Mouse (Mus musculus): ENCODE measurements around the gene Fancd2. TPM values are rescaled to one million over a fixed set of nuclear protein-coding genes. Genes with fewer than 3 reads are reported as not detected.

Gene Fancd2
- 4.3 and 4.7 TPM in 2 replicates for polyA plus RNA-seq (2015; fragmentation: Nextera tagmentation; extraction: Ambion mirVana)

DNA sequence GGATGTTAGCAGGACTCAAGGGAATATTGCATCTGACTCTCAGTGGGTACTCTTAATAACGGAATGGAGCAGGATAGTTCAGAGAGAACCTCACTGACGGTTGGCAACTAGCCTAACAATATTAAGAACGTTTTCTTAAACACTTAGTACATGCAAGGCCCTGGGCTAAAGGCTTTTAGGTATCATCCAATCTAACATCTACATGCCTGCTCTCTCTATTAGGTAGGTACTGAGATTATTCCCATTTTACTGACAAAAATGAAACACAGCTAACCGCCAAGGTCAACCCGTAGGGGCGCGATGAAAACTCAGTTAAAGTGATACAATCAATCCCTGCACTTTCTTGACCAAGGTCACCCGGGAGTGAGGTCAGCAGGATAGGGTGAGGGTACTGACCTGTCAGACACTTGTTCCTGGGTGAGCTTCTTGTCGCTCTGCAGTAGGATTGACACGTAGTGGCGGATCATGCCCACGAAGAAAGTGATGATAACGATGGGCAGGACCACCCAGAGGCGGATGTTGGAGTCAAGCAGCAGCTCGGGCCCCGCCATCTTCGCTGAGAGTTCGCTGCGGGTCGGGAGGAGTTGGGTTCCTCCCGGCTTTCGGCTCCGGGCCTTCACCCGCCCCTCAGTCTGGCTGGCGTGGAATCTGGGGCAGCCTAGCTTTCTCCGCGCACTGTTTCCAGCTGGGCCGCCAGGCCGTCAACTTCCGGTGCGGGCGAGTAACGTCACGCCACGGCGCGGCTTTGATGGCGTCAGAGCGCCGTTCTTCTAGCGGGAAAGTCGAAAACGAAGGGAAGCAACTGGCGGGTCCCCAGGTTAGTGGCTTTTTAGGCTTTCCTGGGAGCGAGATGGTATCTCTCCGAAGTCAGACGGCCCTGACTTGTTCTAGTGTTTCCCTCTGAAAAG, at the start of gene Fancd2, which contains the start of gene Emc3:
Fancd2 (plus strand) TSS at position 751 of the 908 bp plus-strand sequence.
Emc3 (minus strand) TSS at position 721 of the 908 bp plus-strand sequence.
- Histone ChIP-seq H3K9me3 (ENCODE audit: control insufficient read depth, low read length) (no peaks in the 10 kb centered on the region), H3K36me3 (ENCODE audit: control insufficient read depth, insufficient read depth) (no peaks in the 10 kb centered on the region), H3K4me1 (replicated peaks; ENCODE audit: control insufficient read depth, insufficient read depth, low read length) (peaks cover 15% of the 10 kb centered on the region), H3K4me3 (replicated peaks; ENCODE audit: low read length) (peak within 1 kb of the TSS; percentile 95), H3K27ac (ENCODE audit: low read length) (peak within 1 kb of the TSS; percentile 68), H3K27me3 (replicated peaks; ENCODE audit: control insufficient read depth, insufficient read depth, low read length) (no peaks in the 10 kb centered on the region), H3K9ac (replicated peaks; ENCODE audit: low read depth, low read length) (peak within 1 kb of the TSS; percentile 85), H3K4me2 (ENCODE audit: low read length) (peak within 1 kb of the TSS; percentile 71)
- ATAC-seq = peak; percentile 96
- WGBS = under 1% methylated on average over 47 of the region's 47 CpGs

DNA sequence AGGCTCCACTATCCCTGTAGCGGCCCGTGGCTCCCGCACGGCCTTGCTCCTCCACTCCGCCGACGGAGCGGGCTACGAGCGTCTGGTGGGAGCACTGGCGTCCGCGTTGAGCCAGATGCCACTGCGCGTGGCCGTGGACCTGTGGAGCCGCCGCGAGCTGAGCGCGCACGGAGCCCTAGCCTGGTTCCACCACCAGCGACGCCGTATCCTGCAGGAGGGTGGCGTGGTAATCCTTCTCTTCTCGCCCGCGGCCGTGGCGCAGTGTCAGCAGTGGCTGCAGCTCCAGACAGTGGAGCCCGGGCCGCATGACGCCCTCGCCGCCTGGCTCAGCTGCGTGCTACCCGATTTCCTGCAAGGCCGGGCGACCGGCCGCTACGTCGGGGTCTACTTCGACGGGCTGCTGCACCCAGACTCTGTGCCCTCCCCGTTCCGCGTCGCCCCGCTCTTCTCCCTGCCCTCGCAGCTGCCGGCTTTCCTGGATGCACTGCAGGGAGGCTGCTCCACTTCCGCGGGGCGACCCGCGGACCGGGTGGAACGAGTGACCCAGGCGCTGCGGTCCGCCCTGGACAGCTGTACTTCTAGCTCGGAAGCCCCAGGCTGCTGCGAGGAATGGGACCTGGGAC, 48.9 kb upstream of the Fancd2 start:
- Histone ChIP-seq H3K4me3 (replicated peaks; ENCODE audit: low read length) (peak overlapping the region; percentile 70), H3K27me3 (replicated peaks; ENCODE audit: control insufficient read depth, insufficient read depth, low read length) (no peaks in the 10 kb centered on the region), H3K9ac (replicated peaks; ENCODE audit: low read depth, low read length) (peak overlapping the region; percentile 76), H3K4me1 (replicated peaks; ENCODE audit: control insufficient read depth, insufficient read depth, low read length) (peaks cover 24% of the 10 kb centered on the region), H3K27ac (ENCODE audit: low read length) (peak overlapping the region; percentile 79), H3K9me3 (ENCODE audit: control insufficient read depth, low read length) (no peaks in the 10 kb centered on the region), H3K4me2 (ENCODE audit: low read length) (peak overlapping the region; percentile 73), H3K36me3 (ENCODE audit: control insufficient read depth, insufficient read depth) (no peaks in the 10 kb centered on the region)
- peak; percentile 62 for ATAC-seq
- under 1% methylated on average over 62 of the region's 65 CpGs for WGBS

DNA sequence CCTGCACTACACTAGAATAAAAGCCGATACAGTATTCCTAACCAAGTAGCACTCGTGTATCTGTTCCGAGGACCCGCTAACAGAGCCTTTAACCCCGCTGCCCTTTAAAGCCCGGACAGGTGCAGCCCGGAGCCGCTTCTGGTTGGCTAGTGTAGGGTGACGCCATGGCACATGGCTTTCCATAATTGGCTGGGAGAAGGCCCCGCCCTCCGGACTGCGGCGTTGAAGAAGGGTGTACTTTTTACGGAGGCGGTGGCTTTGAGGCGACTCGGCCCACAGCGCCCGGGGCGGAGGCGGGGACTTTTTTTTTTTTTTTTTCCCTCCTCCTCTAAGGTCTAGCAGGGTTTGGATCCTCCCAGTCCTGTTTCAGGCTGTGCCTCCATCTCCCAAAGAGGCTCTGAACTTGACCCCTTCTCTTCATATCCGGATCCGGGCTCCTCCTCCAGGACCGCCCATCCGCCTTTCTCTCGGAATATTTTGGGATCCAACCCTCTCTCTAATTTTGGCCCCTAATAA, 48.3 kb upstream of the Fancd2 start, which contains the start of gene Creld1:
Creld1 (plus strand) TSS at position 198 of the 516 bp plus-strand sequence.
- Histone ChIP-seq H3K9ac (replicated peaks; ENCODE audit: low read depth, low read length) (peak within 1 kb of the TSS; percentile 76), H3K27me3 (replicated peaks; ENCODE audit: control insufficient read depth, insufficient read depth, low read length) (no peaks in the 10 kb centered on the region), H3K4me3 (replicated peaks; ENCODE audit: low read length) (peak within 1 kb of the TSS; percentile 70), H3K4me1 (replicated peaks; ENCODE audit: control insufficient read depth, insufficient read depth, low read length) (peaks cover 24% of the 10 kb centered on the region), H3K36me3 (ENCODE audit: control insufficient read depth, insufficient read depth) (no peaks in the 10 kb centered on the region), H3K27ac (ENCODE audit: low read length) (peak within 1 kb of the TSS; percentile 79), H3K9me3 (ENCODE audit: control insufficient read depth, low read length) (no peaks in the 10 kb centered on the region), H3K4me2 (ENCODE audit: low read length) (peak within 1 kb of the TSS; percentile 73)
- WGBS = under 1% methylated on average over 26 of the region's 26 CpGs
- ATAC-seq = peak; percentile 98

DNA sequence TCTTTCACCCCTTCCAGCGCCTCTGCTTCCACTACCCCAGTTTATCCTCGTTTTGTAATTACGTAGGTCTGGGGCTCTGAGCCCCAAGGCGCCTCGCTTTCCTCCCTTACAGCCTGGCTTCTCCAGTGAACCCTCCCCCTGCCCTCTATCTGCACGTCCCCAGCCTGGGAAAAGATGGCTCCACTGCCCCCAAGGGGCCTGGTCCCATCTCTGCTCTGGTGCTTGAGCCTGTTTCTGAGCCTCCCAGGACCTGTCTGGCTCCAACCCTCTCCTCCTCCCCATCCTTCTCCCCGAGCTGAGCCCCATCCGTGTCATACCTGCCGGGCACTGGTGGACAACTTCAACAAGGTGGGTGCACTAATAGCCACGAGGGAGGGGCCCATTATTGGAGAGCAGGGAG, 47.8 kb upstream of the Fancd2 start:
- 7% methylated on average over 10 of the region's 10 CpGs for WGBS
- Histone ChIP-seq H3K27me3 (replicated peaks; ENCODE audit: control insufficient read depth, insufficient read depth, low read length) (no peaks in the 10 kb centered on the region), H3K4me1 (replicated peaks; ENCODE audit: control insufficient read depth, insufficient read depth, low read length) (peaks cover 24% of the 10 kb centered on the region), H3K4me2 (ENCODE audit: low read length) (peak overlapping the region; percentile 73), H3K4me3 (replicated peaks; ENCODE audit: low read length) (peak overlapping the region; percentile 70), H3K36me3 (ENCODE audit: control insufficient read depth, insufficient read depth) (no peaks in the 10 kb centered on the region), H3K27ac (ENCODE audit: low read length) (peak overlapping the region; percentile 67), H3K9me3 (ENCODE audit: control insufficient read depth, low read length) (no peaks in the 10 kb centered on the region), H3K9ac (replicated peaks; ENCODE audit: low read depth, low read length) (peak overlapping the region; percentile 76)
- peak; percentile 53 for ATAC-seq

DNA sequence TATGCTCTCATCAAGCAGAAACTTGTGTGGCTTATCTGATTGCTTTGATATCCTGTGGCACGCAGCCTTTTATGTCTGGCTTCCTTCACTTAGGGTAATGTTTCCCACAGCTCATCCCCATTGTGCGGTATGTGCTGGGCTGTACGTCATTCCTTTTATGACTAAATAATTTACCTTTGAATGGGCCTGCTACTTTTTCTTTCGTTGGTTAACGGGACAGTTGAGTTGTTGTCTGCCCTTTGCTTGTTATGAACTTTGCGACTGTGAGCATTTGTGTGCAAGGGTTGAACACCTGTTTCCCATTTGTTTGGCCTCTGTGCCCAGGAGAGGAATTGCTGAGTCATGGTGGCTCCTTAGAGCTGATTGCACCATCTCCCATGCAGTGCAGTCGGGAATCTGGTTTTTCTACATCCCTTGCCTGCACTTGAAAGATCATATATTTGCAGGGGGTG, 44.3 kb upstream of the Fancd2 start:
- Histone ChIP-seq H3K4me1 (replicated peaks; ENCODE audit: control insufficient read depth, insufficient read depth, low read length) (peaks cover 22% of the 10 kb centered on the region), H3K27me3 (replicated peaks; ENCODE audit: control insufficient read depth, insufficient read depth, low read length) (no peaks in the 10 kb centered on the region), H3K4me2 (ENCODE audit: low read length) (no peak overlapping the region), H3K9me3 (ENCODE audit: control insufficient read depth, low read length) (no peaks in the 10 kb centered on the region), H3K36me3 (ENCODE audit: control insufficient read depth, insufficient read depth) (peaks cover 13% of the 10 kb centered on the region), H3K9ac (replicated peaks; ENCODE audit: low read depth, low read length) (no peak overlapping the region), H3K27ac (ENCODE audit: low read length) (no peak overlapping the region), H3K4me3 (replicated peaks; ENCODE audit: low read length) (no peak overlapping the region)
- ATAC-seq = no peak
- WGBS = 52% methylated on average over 7 of the region's 7 CpGs

DNA sequence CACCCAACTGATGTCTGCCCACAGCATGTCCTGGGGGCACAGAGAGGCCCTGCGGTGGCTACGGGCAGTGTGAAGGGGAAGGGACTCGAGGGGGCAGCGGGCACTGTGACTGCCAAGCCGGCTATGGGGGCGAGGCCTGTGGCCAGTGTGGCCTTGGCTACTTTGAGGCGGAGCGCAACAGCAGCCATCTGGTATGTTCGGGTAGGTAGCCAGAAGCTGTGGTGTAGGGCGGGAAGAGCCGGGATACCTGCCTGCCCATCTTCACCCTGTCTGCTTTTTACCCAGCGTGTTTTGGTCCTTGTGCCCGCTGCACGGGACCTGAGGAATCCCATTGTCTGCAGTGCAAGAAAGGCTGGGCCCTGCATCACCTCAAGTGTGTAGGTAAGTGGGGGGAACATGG, 42.1 kb upstream of the Fancd2 start:
- H3K36me3 ChIP-seq (ENCODE audit: control insufficient read depth, insufficient read depth) = peaks cover 13% of the 10 kb centered on the region
- no peak overlapping the region for H3K9ac ChIP-seq (replicated peaks; ENCODE audit: low read depth, low read length)
- no peaks in the 10 kb centered on the region for H3K9me3 ChIP-seq (ENCODE audit: control insufficient read depth, low read length)
- no peak overlapping the region for H3K4me2 ChIP-seq (ENCODE audit: low read length)
- no peak for ATAC-seq
- no peak overlapping the region for H3K27ac ChIP-seq (ENCODE audit: low read length)
- H3K27me3 ChIP-seq (replicated peaks; ENCODE audit: control insufficient read depth, insufficient read depth, low read length) = no peaks in the 10 kb centered on the region
- 93% methylated on average over 14 of the region's 14 CpGs for WGBS
- no peak overlapping the region for H3K4me3 ChIP-seq (replicated peaks; ENCODE audit: low read length)
- H3K4me1 ChIP-seq (replicated peaks; ENCODE audit: control insufficient read depth, insufficient read depth, low read length) = peaks cover 12% of the 10 kb centered on the region

DNA sequence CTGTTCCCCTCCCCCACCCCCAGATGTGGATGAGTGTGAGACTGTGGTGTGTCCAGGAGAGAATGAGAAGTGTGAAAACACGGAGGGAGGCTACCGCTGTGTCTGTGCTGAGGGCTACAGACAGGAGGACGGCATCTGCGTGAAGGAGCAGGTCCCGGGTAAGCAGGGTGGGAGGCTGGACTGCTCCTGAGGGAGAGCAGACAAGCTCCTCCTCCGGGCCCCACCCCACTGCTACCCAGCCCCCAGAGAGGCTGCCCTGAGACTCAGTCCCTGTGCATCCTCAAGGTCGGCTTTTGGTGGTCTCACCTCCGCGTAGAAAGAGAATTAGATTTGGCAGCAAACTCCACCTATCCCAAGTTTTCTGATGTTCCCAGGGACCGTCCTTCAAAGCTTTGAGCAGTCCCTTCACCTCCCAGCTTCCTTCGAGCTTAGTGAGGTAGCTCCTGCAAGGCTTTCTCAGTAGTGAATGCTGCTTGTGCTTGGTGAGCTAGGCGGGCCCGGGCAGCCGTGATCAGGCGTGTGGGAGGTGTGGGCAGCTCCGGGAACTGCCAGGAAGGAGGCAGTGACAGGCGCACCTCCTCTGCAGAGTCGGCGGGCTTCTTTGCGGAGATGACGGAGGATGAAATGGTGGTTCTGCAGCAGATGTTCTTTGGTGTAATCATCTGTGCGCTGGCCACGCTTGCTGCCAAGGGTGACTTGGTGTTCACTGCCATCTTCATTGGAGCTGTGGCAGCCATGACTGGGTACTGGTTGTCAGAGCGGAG, 39.2 kb upstream of the Fancd2 start:
- H3K4me2 ChIP-seq (ENCODE audit: low read length) = no peak overlapping the region

DNA sequence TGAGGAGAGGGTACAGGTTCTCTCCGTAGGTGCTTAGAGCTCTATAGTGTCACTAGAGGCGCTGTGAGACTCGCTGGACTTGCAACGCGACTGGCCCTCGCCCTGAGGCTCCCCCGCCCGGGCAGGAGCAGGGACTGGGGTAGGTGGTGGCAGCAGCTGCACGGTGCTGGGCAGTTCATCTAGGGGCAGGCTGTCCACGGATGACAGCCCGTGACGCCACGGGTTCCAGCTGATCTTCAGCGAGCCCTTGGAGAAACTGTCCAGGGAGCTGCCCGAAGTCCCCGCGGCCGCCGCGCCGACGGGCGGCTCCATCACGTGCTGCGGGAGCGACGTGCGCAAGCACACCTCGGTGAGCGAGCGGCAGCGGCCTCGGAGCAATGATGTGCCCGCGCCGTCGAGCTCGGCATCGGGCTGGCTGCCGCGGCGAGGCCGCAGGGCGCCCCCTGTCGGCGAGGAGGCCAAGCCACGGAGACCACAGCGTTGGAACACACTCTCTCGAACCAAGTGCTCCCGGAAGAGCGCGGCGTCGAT, 37.2 kb upstream of the Fancd2 start:
- 2% methylated on average over 54 of the region's 54 CpGs for WGBS
- Histone ChIP-seq H3K4me3 (replicated peaks; ENCODE audit: low read length) (peak overlapping the region; percentile 39), H3K36me3 (ENCODE audit: control insufficient read depth, insufficient read depth) (peaks cover 12% of the 10 kb centered on the region), H3K4me2 (ENCODE audit: low read length) (peak overlapping the region; percentile 61), H3K9ac (replicated peaks; ENCODE audit: low read depth, low read length) (peak overlapping the region; percentile 48), H3K9me3 (ENCODE audit: control insufficient read depth, low read length) (no peaks in the 10 kb centered on the region), H3K4me1 (replicated peaks; ENCODE audit: control insufficient read depth, insufficient read depth, low read length) (peaks cover 8% of the 10 kb centered on the region), H3K27ac (ENCODE audit: low read length) (no peak overlapping the region), H3K27me3 (replicated peaks; ENCODE audit: control insufficient read depth, insufficient read depth, low read length) (0 out of 2 replicates have a peak, but pooled peaks cover 2% of the 10 kb centered on the region)
- peak; percentile 77 for ATAC-seq

More for the DNA sequence above, 39.2 kb upstream of the Fancd2 start:
- Histone ChIP-seq H3K9me3 (ENCODE audit: control insufficient read depth, low read length) (no peaks in the 10 kb centered on the region), H3K4me1 (replicated peaks; ENCODE audit: control insufficient read depth, insufficient read depth, low read length) (peaks cover 8% of the 10 kb centered on the region), H3K4me3 (replicated peaks; ENCODE audit: low read length) (no peak overlapping the region), H3K27ac (ENCODE audit: low read length) (no peak overlapping the region), H3K9ac (replicated peaks; ENCODE audit: low read depth, low read length) (no peak overlapping the region), H3K36me3 (ENCODE audit: control insufficient read depth, insufficient read depth) (peaks cover 13% of the 10 kb centered on the region), H3K27me3 (replicated peaks; ENCODE audit: control insufficient read depth, insufficient read depth, low read length) (0 out of 2 replicates have a peak, but pooled peaks cover 2% of the 10 kb centered on the region)
- ATAC-seq = no peak
- 77% methylated on average over 24 of the region's 24 CpGs for WGBS

Measured in forebrain, embryonic 16.5 days (tissue).